Mouse (Mus musculus) embryonic facial prominence, embryonic 15.5 days (tissue): ENCODE results near the gene Ccdc90b. TPM values are rescaled to one million over a fixed set of nuclear protein-coding genes. Genes with fewer than 3 reads are reported as not detected.

ENCODE experiments used
- ATAC-seq: fragments of 200-750 bp; cut with Nextera tagmentation; 2 replicates; pipeline ENCODE4 v1.8.0; 2017; ENCODE audit warnings: low read depth, moderate TSS enrichment; ENCODE audit not compliant: insufficient number of reproducible peaks, low FRiP score, low TSS enrichment
- H3K27ac ChIP-seq: fragments of 300-500 bp; sonication (generic); replicated peaks from 2 replicates; pipeline ENCODE4 v1.5.1; 2015; ENCODE audit warnings: mild to moderate bottlenecking, inconsistent platforms
- H3K27me3 ChIP-seq: fragments of 300-500 bp; sonication (generic); 2 replicates; pipeline ENCODE4 v1.6.1; 2015; ENCODE audit warnings: inconsistent platforms
- H3K36me3 ChIP-seq: fragments of 300-500 bp; sonication (generic); 2 replicates; pipeline ENCODE4 v1.6.1; 2015; ENCODE audit warnings: mild to moderate bottlenecking, inconsistent platforms
- H3K4me1 ChIP-seq: fragments of 300-500 bp; sonication (generic); 2 replicates; pipeline ENCODE4 v1.6.1; 2015; ENCODE audit warnings: inconsistent platforms
- H3K4me2 ChIP-seq: fragments of 300-500 bp; sonication (generic); replicated peaks from 2 replicates; pipeline ENCODE4 v1.6.1; 2015; ENCODE audit warnings: mild to moderate bottlenecking, inconsistent platforms
- H3K4me3 ChIP-seq: fragments of 300-500 bp; sonication (generic); replicated peaks from 2 replicates; pipeline ENCODE4 v1.5.1; 2015; ENCODE audit warnings: mild to moderate bottlenecking, inconsistent platforms
- H3K9ac ChIP-seq: fragments of 300-500 bp; sonication (generic); 2 replicates; pipeline ENCODE4 v1.6.1; 2015; ENCODE audit warnings: inconsistent platforms
- H3K9me3 ChIP-seq: fragments of 300-500 bp; sonication (generic); replicated peaks from 2 replicates; pipeline ENCODE4 v1.6.1; 2016; ENCODE audit warnings: inconsistent platforms
- WGBS: fragments of 180-500 bp; shearing (Covaris S2); methylation state at CpG from one replicate; pipeline ENCODE4 v1.1.7; 2015; 5-methylcytosine and 5-hydroxymethylcytosine counted together
- polyA plus RNA-seq: library from polyadenylated mRNA; unstranded; fragments of >200 nt; fragmentation: Nextera tagmentation; extraction: Ambion mirVana; gene quantifications from 2 replicates; pipeline ENCODE4 v1.2.1, GENCODE M21; 2015

Ccdc90b gene
- polyA plus RNA-seq, 1 experiment from 2014 or later, result 47.9 TPM

- Histone ChIP-seq H3K9me3 (no peaks in the 10 kb centered on the region), H3K36me3 (peaks cover 31% of the 10 kb centered on the region), H3K4me2 (no peak overlapping the region), H3K27me3 (no peaks in the 10 kb centered on the region), H3K4me3 (no peak overlapping the region), H3K9ac (no peak overlapping the region), H3K4me1 (no peaks in the 10 kb centered on the region), H3K27ac (no peak overlapping the region)
- ATAC-seq, result no peak
- 91% methylated on average over 5 of the region's 5 CpGs for WGBS
Measured at GRCm38 (mm10) chr7:92580491-92581207, 19.7 kb downstream of the Ccdc90b start.

- no peaks in the 10 kb centered on the region for H3K27me3 ChIP-seq
- ATAC-seq, result no peak
- 87% methylated on average over 7 of the region's 7 CpGs for WGBS
- peaks cover 21% of the 10 kb centered on the region for H3K36me3 ChIP-seq
- no peak overlapping the region for H3K4me3 ChIP-seq
- H3K27ac ChIP-seq, result no peak overlapping the region
- no peaks in the 10 kb centered on the region for H3K4me1 ChIP-seq
- H3K4me2 ChIP-seq, result no peak overlapping the region
- no peak overlapping the region for H3K9ac ChIP-seq
- no peaks in the 10 kb centered on the region for H3K9me3 ChIP-seq
Measured at GRCm38 (mm10) chr7:92583567-92583966, 22.6 kb downstream of the Ccdc90b start.

- ATAC-seq, result no peak
- Histone ChIP-seq H3K4me3 (no peak overlapping the region), H3K4me1 (no peaks in the 10 kb centered on the region), H3K9ac (no peak overlapping the region), H3K4me2 (no peak overlapping the region), H3K27ac (no peak overlapping the region), H3K27me3 (no peaks in the 10 kb centered on the region), H3K36me3 (no peaks in the 10 kb centered on the region), H3K9me3 (no peaks in the 10 kb centered on the region)
- 73% methylated on average over 7 of the region's 7 CpGs for WGBS
Measured at GRCm38 (mm10) chr7:92589986-92590385, 29.0 kb downstream of the Ccdc90b start.

GRCm38 (mm10) chr7:92590842-92591241 is 29.9 kb downstream of the Ccdc90b start:
- Histone ChIP-seq H3K4me3 (no peak overlapping the region), H3K9ac (no peak overlapping the region), H3K4me1 (no peaks in the 10 kb centered on the region), H3K27ac (no peak overlapping the region), H3K36me3 (no peaks in the 10 kb centered on the region), H3K27me3 (no peaks in the 10 kb centered on the region), H3K4me2 (no peak overlapping the region), H3K9me3 (no peaks in the 10 kb centered on the region)
- WGBS, result 78% methylated on average over 2 of the region's 2 CpGs
- ATAC-seq, result no peak

GRCm38 (mm10) chr7:92604961-92605360 is 44.0 kb downstream of the Ccdc90b start:
- H3K36me3 ChIP-seq, result peaks cover 11% of the 10 kb centered on the region; the same call in 1 of the 2 replicates
- H3K4me2 ChIP-seq, result no peak overlapping the region
- ATAC-seq, result no peak
- no peak overlapping the region for H3K9ac ChIP-seq
- no peak overlapping the region for H3K4me3 ChIP-seq
- H3K27me3 ChIP-seq, result no peaks in the 10 kb centered on the region
- no peaks in the 10 kb centered on the region for H3K4me1 ChIP-seq
- no peaks in the 10 kb centered on the region for H3K9me3 ChIP-seq
- no peak overlapping the region for H3K27ac ChIP-seq
- WGBS, result 89% methylated on average over 7 of the region's 7 CpGs

GRCm38 (mm10) chr7:92610830-92611229 is 49.9 kb downstream of the Ccdc90b start:
- Histone ChIP-seq H3K4me1 (no peaks in the 10 kb centered on the region), H3K4me2 (no peak overlapping the region), H3K27ac (no peak overlapping the region), H3K27me3 (no peaks in the 10 kb centered on the region), H3K9me3 (no peaks in the 10 kb centered on the region), H3K36me3 (0 out of 2 replicates have a peak, but pooled peaks cover 3% of the 10 kb centered on the region), H3K4me3 (no peak overlapping the region), H3K9ac (no peak overlapping the region)
- WGBS, result 48% methylated on average over 7 of the region's 7 CpGs
- no peak for ATAC-seq

GRCm38 (mm10) chr7:92624488-92624887 is 63.5 kb downstream of the Ccdc90b start:
- Histone ChIP-seq H3K9me3 (no peaks in the 10 kb centered on the region), H3K27ac (no peak overlapping the region), H3K36me3 (no peaks in the 10 kb centered on the region), H3K4me2 (no peak overlapping the region), H3K4me1 (no peaks in the 10 kb centered on the region), H3K9ac (no peak overlapping the region), H3K4me3 (no peak overlapping the region), H3K27me3 (no peaks in the 10 kb centered on the region)
- ATAC-seq, result no peak
- 50% methylated on average over 2 of the region's 2 CpGs for WGBS

GRCm38 (mm10) chr7:92630167-92630566 is 69.2 kb downstream of the Ccdc90b start:
- ATAC-seq, result no peak
- H3K9me3 ChIP-seq, result no peaks in the 10 kb centered on the region
- H3K27ac ChIP-seq, result no peak overlapping the region
- no peak overlapping the region for H3K4me3 ChIP-seq
- H3K4me1 ChIP-seq, result no peaks in the 10 kb centered on the region
- no peaks in the 10 kb centered on the region for H3K27me3 ChIP-seq
- WGBS, result 36% methylated on average over 2 of the region's 2 CpGs
- H3K4me2 ChIP-seq, result no peak overlapping the region
- H3K9ac ChIP-seq, result no peak overlapping the region
- no peaks in the 10 kb centered on the region for H3K36me3 ChIP-seq

Other genes with a start within 250 kb of the Ccdc90b start
- gene Ankrd42, start 76.0 kb downstream of the Ccdc90b start, polyA plus RNA-seq, result 11.4 and 12.9 TPM in 2 replicates
- gene Pcf11, start 108.8 kb downstream of the Ccdc90b start, polyA plus RNA-seq, result 23.1 and 25.5 TPM in 2 replicates
- gene Rab30, start 180.5 kb downstream of the Ccdc90b start, polyA plus RNA-seq, result 21.4 and 21.8 TPM in 2 replicates